Mouse (Mus musculus) bone marrow, adult 2 months (tissue): ENCODE data around the gene 2310022B05Rik.

Source experiments
- CTCF ChIP-seq: fragments of 200-500 bp; IDR thresholded peaks from 2 replicates; pipeline ENCODE4 v1.5.1; 2011; ENCODE audit warnings: low read length, control low read depth; ENCODE audit not compliant: control insufficient read depth, insufficient read depth
- POLR2A ChIP-seq: fragments of 200-500 bp; IDR thresholded peaks from 2 replicates; pipeline ENCODE4 v1.6.1; 2011; ENCODE audit warnings: low read depth, mild to moderate bottlenecking, control low read depth, low read length, borderline replicate concordance; ENCODE audit not compliant: control insufficient read depth

DNA sequence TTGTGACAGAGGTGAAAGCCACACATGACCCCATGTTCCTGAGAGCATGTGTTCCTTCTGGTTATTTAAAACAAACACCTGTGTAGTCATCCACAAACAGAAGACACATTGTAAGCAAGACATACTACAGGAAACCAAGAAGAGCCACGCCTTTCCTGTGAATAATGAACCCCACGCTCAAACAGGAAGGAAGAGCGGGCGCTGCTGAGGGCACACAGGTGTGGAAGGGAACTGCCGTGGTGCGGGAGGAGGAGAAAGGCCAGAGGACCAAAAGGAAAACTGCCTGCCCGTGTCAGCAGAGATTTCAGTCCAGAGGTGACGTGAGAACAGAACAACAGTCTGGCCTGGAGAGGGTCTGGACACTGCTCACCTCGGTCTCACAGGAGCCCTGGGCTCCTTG is 37.9 kb upstream of the 2310022B05Rik start:
- TF ChIP-seq CTCF (peak; percentile 26; the same call in 1 of the 2 replicates), POLR2A (0 out of 2 replicates have a peak, but pooled peaks have one; percentile 27)
